Mouse (Mus musculus) neural tube, embryonic 12.5 days (tissue): Measurements from ENCODE around the gene Uqcr10. TPM values are rescaled to one million over a fixed set of nuclear protein-coding genes. Genes with fewer than 3 reads are reported as not detected.

Experiments
- ATAC-seq: fragments of 200-750 bp; cut with Nextera tagmentation; 2 replicates; pipeline ENCODE4 v1.8.0; 2017; ENCODE audit warnings: low read depth, mild to moderate bottlenecking, moderate TSS enrichment, moderate library complexity; ENCODE audit not compliant: low FRiP score
- H3K27ac ChIP-seq: fragments of 300-500 bp; sonication (generic); 2 replicates; pipeline ENCODE4 v1.5.1; 2016
- H3K27me3 ChIP-seq: fragments of 300-500 bp; sonication (generic); replicated peaks from 2 replicates; pipeline ENCODE4 v1.6.1; 2016; ENCODE audit warnings: mild to moderate bottlenecking
- H3K36me3 ChIP-seq: fragments of 300-500 bp; sonication (generic); 2 replicates; pipeline ENCODE4 v1.6.1; 2016; ENCODE audit warnings: mild to moderate bottlenecking
- H3K4me1 ChIP-seq: fragments of 300-500 bp; sonication (generic); 2 replicates; pipeline ENCODE4 v1.6.1; 2016
- H3K4me2 ChIP-seq: fragments of 300-500 bp; sonication (generic); replicated peaks from 2 replicates; pipeline ENCODE4 v1.6.1; 2016; ENCODE audit warnings: mild to moderate bottlenecking
- H3K4me3 ChIP-seq: fragments of 300-500 bp; sonication (generic); 2 replicates; pipeline ENCODE4 v1.5.1; 2016
- H3K9ac ChIP-seq: fragments of 300-500 bp; sonication (generic); 2 replicates; pipeline ENCODE4 v1.6.1; 2016; ENCODE audit warnings: mild to moderate bottlenecking
- H3K9me3 ChIP-seq: fragments of 300-500 bp; sonication (generic); 2 replicates; pipeline ENCODE4 v1.6.1; 2016; ENCODE audit warnings: mild to moderate bottlenecking
- WGBS: fragments of 180-500 bp; shearing (Covaris S2); methylation state at CpG from one replicate; pipeline ENCODE4 v1.1.7; 2016; 5-methylcytosine and 5-hydroxymethylcytosine counted together
- polyA plus RNA-seq: library from polyadenylated mRNA; unstranded; fragments of >200 nt; fragmentation: Nextera tagmentation; extraction: Ambion mirVana; gene quantifications from 2 replicates; pipeline ENCODE4 v1.2.1, GENCODE M21; 2016

Uqcr10 gene
- polyA plus RNA-seq, 1 experiment from 2014 or later = 518 TPM

DNA sequence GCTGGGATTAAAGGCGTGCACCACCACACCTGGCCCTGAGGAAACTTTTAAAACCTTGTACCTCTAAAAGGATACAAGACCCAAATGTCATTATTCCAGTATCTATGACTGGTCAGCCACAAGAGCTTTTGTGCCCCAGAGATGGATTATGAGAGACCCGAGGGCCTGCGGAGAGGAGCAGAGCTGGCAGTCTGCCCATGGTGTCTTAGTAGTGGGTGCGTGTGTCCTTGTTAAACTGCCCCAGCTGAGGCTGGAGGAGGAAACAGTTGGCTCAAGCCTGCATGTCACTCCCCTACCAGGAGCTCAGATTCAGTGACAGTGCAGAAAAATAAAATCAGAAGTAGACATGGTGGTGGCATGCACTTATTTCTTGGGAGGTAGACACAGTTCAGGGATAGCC lies 19.1 kb downstream of the Uqcr10 start:
- Histone ChIP-seq H3K4me3 (no peak overlapping the region), H3K36me3 (peaks cover 36% of the 10 kb centered on the region), H3K9me3 (no peaks in the 10 kb centered on the region), H3K4me2 (no peak overlapping the region), H3K4me1 (no peaks in the 10 kb centered on the region), H3K27me3 (no peaks in the 10 kb centered on the region), H3K27ac (no peak overlapping the region), H3K9ac (no peak overlapping the region)
- ATAC-seq = no peak
- WGBS = 90% methylated on average over 4 of the region's 4 CpGs

- H3K27ac ChIP-seq = no peak overlapping the region
- no peaks in the 10 kb centered on the region for H3K27me3 ChIP-seq
- no peaks in the 10 kb centered on the region for H3K9me3 ChIP-seq
- H3K36me3 ChIP-seq = peaks cover 44% of the 10 kb centered on the region
- no peak overlapping the region for H3K4me3 ChIP-seq
- ATAC-seq = no peak
- WGBS = 57% methylated on average over 6 of the region's 6 CpGs
- no peaks in the 10 kb centered on the region for H3K4me1 ChIP-seq
- no peak overlapping the region for H3K9ac ChIP-seq
- H3K4me2 ChIP-seq = no peak overlapping the region
These were observed 20.0 kb downstream of the Uqcr10 start for GRCm38 (mm10) chr11:4684186-4684585.

- no peak overlapping the region for H3K4me2 ChIP-seq
- 91% methylated on average over 6 of the region's 6 CpGs for WGBS
- H3K9me3 ChIP-seq = no peaks in the 10 kb centered on the region
- H3K4me3 ChIP-seq = no peak overlapping the region
- ATAC-seq = no peak
- H3K27me3 ChIP-seq = no peaks in the 10 kb centered on the region
- H3K4me1 ChIP-seq = no peaks in the 10 kb centered on the region
- no peak overlapping the region for H3K27ac ChIP-seq
- peaks cover 47% of the 10 kb centered on the region for H3K36me3 ChIP-seq
- no peak overlapping the region for H3K9ac ChIP-seq
These were observed 20.6 kb downstream of the Uqcr10 start for GRCm38 (mm10) chr11:4683516-4683915.

- H3K4me1 ChIP-seq = no peaks in the 10 kb centered on the region
- H3K36me3 ChIP-seq = peaks cover 60% of the 10 kb centered on the region
- H3K4me2 ChIP-seq = no peak overlapping the region
- 33% methylated on average over 3 of the region's 3 CpGs for WGBS
- H3K27me3 ChIP-seq = no peaks in the 10 kb centered on the region
- ATAC-seq = no peak
- no peak overlapping the region for H3K27ac ChIP-seq
- H3K9me3 ChIP-seq = no peaks in the 10 kb centered on the region
- H3K9ac ChIP-seq = no peak overlapping the region
- H3K4me3 ChIP-seq = no peak overlapping the region
These were observed 24.0 kb downstream of the Uqcr10 start for GRCm38 (mm10) chr11:4680126-4680525.

DNA sequence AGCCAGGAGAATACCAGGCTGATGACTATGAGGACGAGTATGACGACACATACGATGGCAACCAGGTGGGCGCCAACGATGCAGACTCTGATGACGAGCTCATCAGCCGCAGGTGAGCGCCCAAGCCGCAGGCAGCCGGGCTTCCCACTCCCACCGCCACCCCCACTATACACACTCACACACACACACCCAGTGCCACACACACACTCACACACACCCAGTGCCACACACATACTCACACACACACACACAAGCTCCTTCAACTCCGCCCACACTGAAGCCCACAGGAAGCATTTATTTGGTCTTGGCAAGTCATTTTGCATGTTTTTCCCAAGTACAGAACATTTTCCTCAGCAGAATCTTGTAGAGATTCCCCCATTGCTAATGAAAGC lies 24.7 kb downstream of the Uqcr10 start:
- Histone ChIP-seq H3K27me3 (no peaks in the 10 kb centered on the region), H3K36me3 (peaks cover 65% of the 10 kb centered on the region), H3K9me3 (no peaks in the 10 kb centered on the region), H3K4me2 (no peak overlapping the region), H3K27ac (no peak overlapping the region), H3K4me1 (no peaks in the 10 kb centered on the region), H3K9ac (no peak overlapping the region), H3K4me3 (no peak overlapping the region)
- 88% methylated on average over 12 of the region's 12 CpGs for WGBS
- ATAC-seq = no peak

- no peak overlapping the region for H3K27ac ChIP-seq
- H3K27me3 ChIP-seq = no peaks in the 10 kb centered on the region
- H3K4me3 ChIP-seq = no peak overlapping the region
- H3K9me3 ChIP-seq = no peaks in the 10 kb centered on the region
- no peak overlapping the region for H3K4me2 ChIP-seq
- H3K9ac ChIP-seq = no peak overlapping the region
- peaks cover 67% of the 10 kb centered on the region for H3K36me3 ChIP-seq
- WGBS = 71% methylated on average over 13 of the region's 13 CpGs
- no peaks in the 10 kb centered on the region for H3K4me1 ChIP-seq
- ATAC-seq = no peak
These were observed 25.3 kb downstream of the Uqcr10 start for GRCm38 (mm10) chr11:4678700-4679440.

- no peaks in the 10 kb centered on the region for H3K9me3 ChIP-seq
- H3K4me1 ChIP-seq = no peaks in the 10 kb centered on the region
- no peak overlapping the region for H3K4me2 ChIP-seq
- H3K36me3 ChIP-seq = peaks cover 68% of the 10 kb centered on the region
- H3K27me3 ChIP-seq = no peaks in the 10 kb centered on the region
- H3K9ac ChIP-seq = no peak overlapping the region
- WGBS = 88% methylated on average over 7 of the region's 7 CpGs
- H3K4me3 ChIP-seq = no peak overlapping the region
- H3K27ac ChIP-seq = no peak overlapping the region
- ATAC-seq = no peak
These were observed 26.8 kb downstream of the Uqcr10 start for GRCm38 (mm10) chr11:4677250-4677872.

DNA sequence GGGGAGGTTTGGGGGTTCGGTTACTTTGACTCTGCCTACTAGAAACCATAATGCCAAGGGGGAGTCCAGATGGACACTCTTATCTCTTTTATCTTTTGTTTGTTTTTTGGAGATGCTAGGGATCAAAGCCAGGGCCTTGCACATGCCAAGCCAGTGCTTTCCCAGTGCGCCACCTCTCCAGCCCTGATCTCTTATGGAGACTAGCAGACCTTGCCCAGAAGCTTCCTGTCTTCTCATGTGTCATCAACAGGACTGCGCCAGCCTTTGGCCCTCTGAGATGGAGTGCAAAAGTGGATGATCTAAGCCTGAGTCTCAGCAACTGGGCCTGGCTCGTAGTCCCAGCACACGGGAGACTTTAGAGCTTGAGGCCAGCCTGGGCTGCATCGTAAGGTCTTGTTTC lies 28.4 kb downstream of the Uqcr10 start:
- no peaks in the 10 kb centered on the region for H3K4me1 ChIP-seq
- no peak overlapping the region for H3K27ac ChIP-seq
- 95% methylated on average over 6 of the region's 6 CpGs for WGBS
- ATAC-seq = no peak
- peaks cover 58% of the 10 kb centered on the region for H3K36me3 ChIP-seq
- no peak overlapping the region for H3K4me2 ChIP-seq
- H3K9me3 ChIP-seq = no peaks in the 10 kb centered on the region
- H3K9ac ChIP-seq = no peak overlapping the region
- no peak overlapping the region for H3K4me3 ChIP-seq
- no peaks in the 10 kb centered on the region for H3K27me3 ChIP-seq

- WGBS = 88% methylated on average over 6 of the region's 6 CpGs
- ATAC-seq = no peak
- peaks cover 61% of the 10 kb centered on the region for H3K36me3 ChIP-seq
These were observed 29.0 kb downstream of the Uqcr10 start for GRCm38 (mm10) chr11:4675126-4675562.

DNA sequence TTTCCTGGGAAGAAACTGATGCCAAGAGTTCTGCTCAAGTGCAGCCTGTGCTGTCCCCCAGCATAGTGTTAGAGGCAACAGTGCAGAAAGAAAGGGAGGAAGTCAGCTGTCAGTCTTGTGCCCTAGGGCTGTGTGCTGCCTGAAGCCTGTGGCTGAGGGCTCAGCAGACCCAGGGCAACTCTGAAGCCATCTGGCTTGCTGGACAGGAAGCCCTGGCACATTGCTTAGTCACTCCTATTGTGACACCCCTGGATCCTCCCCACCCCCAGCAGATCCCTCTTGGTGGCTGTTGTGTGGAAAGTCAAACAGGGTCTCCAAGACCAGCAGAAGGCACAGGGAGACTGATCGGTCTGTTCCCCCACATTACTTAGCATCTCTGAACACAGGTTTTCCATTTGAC lies 29.5 kb downstream of the Uqcr10 start:
- Histone ChIP-seq H3K27ac (no peak overlapping the region), H3K9ac (no peak overlapping the region), H3K4me1 (no peaks in the 10 kb centered on the region), H3K4me2 (no peak overlapping the region), H3K36me3 (peaks cover 55% of the 10 kb centered on the region), H3K27me3 (no peaks in the 10 kb centered on the region), H3K4me3 (no peak overlapping the region), H3K9me3 (no peaks in the 10 kb centered on the region)
- ATAC-seq = no peak
- whole genome bisulfite sequencing = 97% methylated on average over 1 of the region's 1 CpGs

More at GRCm38 (mm10) chr11:4675126-4675562, 29.0 kb downstream of the Uqcr10 start:
- Histone ChIP-seq H3K9me3 (no peaks in the 10 kb centered on the region), H3K27ac (no peak overlapping the region), H3K27me3 (no peaks in the 10 kb centered on the region), H3K4me1 (no peaks in the 10 kb centered on the region), H3K4me2 (no peak overlapping the region), H3K9ac (no peak overlapping the region), H3K4me3 (no peak overlapping the region)

GRCm38 (mm10) chr11:4671736-4672135 lies 32.4 kb downstream of the Uqcr10 start:
- ATAC-seq = no peak
- no peaks in the 10 kb centered on the region for H3K27me3 ChIP-seq
- 91% methylated on average over 4 of the region's 4 CpGs for WGBS
- no peaks in the 10 kb centered on the region for H3K4me1 ChIP-seq
- no peaks in the 10 kb centered on the region for H3K9me3 ChIP-seq
- H3K4me3 ChIP-seq = no peak overlapping the region
- no peak overlapping the region for H3K4me2 ChIP-seq
- no peak overlapping the region for H3K9ac ChIP-seq
- H3K27ac ChIP-seq = no peak overlapping the region
- peaks cover 48% of the 10 kb centered on the region for H3K36me3 ChIP-seq

DNA sequence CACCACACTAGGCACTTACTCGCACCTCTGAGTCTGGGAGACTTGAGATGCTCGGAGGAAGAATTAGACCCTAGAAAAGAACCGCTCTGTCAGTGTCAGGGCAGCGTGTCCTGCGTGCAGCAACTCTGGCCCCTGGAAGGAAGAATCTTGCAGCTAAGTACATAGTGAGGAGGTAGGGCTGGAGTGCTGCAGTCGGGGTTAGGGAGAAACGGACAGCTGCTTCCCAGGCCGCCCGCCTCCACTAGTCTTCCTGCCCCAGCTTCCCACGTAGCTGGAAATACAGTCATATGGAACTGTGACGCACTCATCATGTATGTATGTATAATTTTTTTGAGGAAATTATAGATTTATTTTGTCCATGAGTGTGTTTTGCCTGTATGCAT lies 41.7 kb downstream of the Uqcr10 start:
- 92% methylated on average over 11 of the region's 11 CpGs for WGBS
- H3K9ac ChIP-seq = no peak overlapping the region
- H3K27ac ChIP-seq = no peak overlapping the region
- H3K27me3 ChIP-seq = no peaks in the 10 kb centered on the region
- no peak overlapping the region for H3K4me3 ChIP-seq
- peaks cover 47% of the 10 kb centered on the region for H3K36me3 ChIP-seq
- no peaks in the 10 kb centered on the region for H3K4me1 ChIP-seq
- H3K4me2 ChIP-seq = no peak overlapping the region
- no peaks in the 10 kb centered on the region for H3K9me3 ChIP-seq
- ATAC-seq = no peak
